Mouse (Mus musculus): ENCODE measurements around the gene Ckap5.
A peak's percentile ranks its signal among the peaks of the same experiment; 100 is the strongest.

Gene Ckap5

GRCm38 (mm10) chr2:91627486-91627885 lies 100.9 kb downstream of the Ckap5 start:
- DNase-seq (ENCODE audit: low read depth, low spot score), result no peak

- DNase-seq (ENCODE audit: low read depth, low spot score), result no peak
Observed at GRCm38 (mm10) chr2:91628171-91628570, 101.6 kb downstream of the Ckap5 start.

DNA sequence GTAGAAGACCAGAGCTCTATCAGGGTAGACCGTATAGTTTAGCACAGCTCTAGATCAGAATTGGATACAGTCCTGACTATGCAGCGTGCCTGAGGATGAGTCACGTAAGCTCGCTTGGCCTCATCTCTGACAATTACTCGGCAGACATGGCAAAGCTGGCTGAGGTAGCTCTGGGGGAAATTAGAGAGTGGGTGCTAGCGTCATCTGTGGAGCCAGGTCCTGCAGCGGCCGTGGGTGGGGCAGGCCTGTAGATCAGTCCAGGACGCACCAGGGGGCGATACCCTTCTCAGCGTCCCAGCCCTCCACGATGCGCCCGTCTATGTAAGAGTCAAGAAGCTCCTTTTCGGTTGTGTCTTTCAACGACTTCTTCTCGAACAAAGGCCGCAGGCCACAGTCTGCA lies 103.1 kb downstream of the Ckap5 start:
- peak; percentile 63 for DNase-seq (ENCODE audit: low read depth, low spot score)

- DNase-seq (ENCODE audit: low read depth, low spot score), result no peak
Observed at GRCm38 (mm10) chr2:91630384-91630783, 103.8 kb downstream of the Ckap5 start.

DNA sequence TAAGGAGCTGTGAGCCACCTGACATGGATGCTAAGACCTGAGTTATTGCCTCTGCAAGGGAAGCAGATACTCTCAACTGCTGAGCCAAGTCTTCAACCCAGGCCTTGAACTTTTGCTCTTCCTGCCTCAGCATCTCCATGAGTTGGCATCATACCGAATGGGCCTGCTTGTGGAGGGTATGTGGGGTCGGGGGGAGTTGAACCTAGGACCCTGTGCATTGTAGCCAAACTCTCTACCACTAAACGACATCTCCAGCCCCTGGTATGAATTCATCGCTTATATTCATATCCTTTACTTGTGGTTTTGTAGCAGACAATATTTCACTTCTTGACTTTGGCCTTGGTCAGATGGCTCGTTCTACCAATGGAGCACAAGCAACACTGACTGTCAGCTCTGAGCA lies 105.3 kb downstream of the Ckap5 start:
- no peak for DNase-seq (ENCODE audit: low read depth, low spot score)

- DNase-seq (ENCODE audit: low read depth, low spot score), result no peak
Observed at GRCm38 (mm10) chr2:91632316-91632715, 105.8 kb downstream of the Ckap5 start.

DNA sequence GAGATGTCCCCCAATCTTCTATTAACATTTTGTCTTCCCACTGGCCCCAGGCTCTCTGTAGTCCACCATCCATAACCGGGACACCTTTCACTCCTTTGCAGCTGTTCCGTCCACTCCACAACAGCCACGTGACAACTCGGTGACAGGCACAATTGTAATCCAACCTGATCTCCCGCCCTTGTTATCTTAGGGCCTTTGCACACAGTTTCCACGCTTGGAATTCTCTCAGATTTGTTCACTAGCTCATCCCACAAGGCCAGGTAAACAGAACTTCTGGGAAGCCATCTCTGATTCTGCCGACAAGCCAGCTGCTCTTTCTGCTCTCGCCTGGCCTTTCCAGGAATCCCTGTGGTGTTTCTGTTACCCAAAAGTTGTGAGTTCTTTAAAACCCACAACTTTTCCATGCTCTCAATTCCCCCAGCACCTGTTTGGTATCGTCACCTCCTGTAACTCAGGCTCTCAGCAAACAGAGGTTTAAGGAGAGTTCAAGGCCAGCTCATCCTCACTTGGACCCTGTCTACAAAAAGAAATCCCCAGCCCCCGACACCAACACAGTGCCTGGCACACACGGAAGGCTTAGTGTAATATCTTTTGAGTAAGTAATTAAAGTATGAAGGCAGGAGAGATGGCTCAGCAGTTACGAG lies 106.9 kb downstream of the Ckap5 start:
- DNase-seq (ENCODE audit: low read depth, low spot score), result no peak

GRCm38 (mm10) chr2:91634841-91635240 lies 108.3 kb downstream of the Ckap5 start:
- DNase-seq (ENCODE audit: low read depth, low spot score), result no peak

GRCm38 (mm10) chr2:91635486-91635885 lies 108.9 kb downstream of the Ckap5 start:
- no peak for DNase-seq (ENCODE audit: low read depth, low spot score)

GRCm38 (mm10) chr2:91636229-91636628 lies 109.7 kb downstream of the Ckap5 start, which contains the start of gene F2:
Gene F2, minus strand, starts transcription at chr2:91636414.
- no peak for DNase-seq (ENCODE audit: low read depth, low spot score)

- DNase-seq (ENCODE audit: low read depth, low spot score), result peak; percentile 75
Observed at GRCm38 (mm10) chr2:91636727-91637338, 110.3 kb downstream of the Ckap5 start.

DNA sequence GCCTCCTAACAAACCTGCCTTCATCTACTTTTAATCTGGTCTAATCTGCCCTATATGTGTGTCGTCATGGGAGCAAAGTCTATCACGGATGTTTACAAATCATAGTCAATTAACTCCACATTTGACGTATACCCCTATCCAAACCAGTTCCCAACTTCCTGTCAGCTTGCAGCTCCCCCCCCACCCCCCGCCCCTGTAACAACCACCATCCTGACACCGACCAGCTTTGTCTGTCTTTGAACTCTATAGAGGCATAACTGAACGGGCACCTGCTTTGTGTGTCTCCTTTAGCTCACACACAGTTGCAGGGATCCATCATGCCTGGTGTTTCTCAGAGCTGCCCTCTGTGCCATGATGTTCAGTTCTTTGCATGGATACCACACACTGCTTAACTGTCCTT lies 112.4 kb downstream of the Ckap5 start:
- no peak for DNase-seq (ENCODE audit: low read depth, low spot score)

DNA sequence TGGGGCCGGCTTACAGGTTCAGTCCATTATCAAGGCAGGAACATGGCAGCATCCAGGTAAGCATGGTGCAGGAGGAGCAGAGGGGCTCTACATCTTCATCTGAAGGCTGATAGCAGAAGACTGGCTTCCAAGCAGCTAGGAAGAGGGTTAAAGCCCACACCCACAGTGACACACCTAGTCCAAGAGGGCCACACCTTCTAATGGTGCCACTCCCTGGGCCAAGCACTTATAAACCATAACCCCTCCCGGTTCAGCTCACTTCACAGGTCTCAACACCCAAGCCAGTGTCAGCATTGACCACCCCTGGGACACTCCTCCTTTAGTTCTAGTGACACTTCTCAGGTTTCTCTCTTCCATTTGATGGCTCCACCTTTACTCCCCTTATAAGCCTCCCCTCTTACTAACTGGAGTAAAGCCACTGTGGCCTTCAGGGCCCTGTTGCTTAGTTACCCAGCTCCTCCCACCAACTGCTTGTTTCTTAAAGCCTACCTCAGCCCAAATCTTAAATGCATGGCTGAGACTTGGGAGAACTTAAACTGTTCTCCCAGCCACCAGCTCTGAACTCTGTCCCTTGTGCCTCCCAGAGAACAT lies 116.4 kb downstream of the Ckap5 start:
- peak; percentile 60 for DNase-seq (ENCODE audit: low read depth, low spot score)

DNA sequence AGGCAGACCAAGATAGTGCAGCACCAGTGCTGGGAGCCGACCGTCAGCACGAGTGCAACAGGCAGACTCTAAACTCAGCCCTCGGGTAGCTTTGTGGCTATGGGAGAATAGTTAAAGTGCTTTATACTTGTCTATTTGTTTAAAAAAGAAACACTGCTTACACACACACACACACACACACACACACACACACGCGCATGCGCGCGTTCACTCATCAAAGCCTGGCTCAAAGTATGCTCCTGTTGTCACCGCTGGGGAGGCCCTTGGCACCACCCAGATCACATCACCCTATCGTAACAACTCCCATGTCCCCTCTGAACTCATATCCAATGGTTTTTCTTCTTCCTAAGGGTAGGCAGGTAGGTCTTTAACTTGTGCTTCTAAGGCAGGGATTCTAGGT lies 117.5 kb downstream of the Ckap5 start:
- DNase-seq (ENCODE audit: low read depth, low spot score), result no peak

GRCm38 (mm10) chr2:91645354-91645753 lies 118.8 kb downstream of the Ckap5 start:
- no peak for DNase-seq (ENCODE audit: low read depth, low spot score)

- DNase-seq (ENCODE audit: low read depth, low spot score), result no peak
Observed at GRCm38 (mm10) chr2:91645811-91646210, 119.2 kb downstream of the Ckap5 start.

DNA sequence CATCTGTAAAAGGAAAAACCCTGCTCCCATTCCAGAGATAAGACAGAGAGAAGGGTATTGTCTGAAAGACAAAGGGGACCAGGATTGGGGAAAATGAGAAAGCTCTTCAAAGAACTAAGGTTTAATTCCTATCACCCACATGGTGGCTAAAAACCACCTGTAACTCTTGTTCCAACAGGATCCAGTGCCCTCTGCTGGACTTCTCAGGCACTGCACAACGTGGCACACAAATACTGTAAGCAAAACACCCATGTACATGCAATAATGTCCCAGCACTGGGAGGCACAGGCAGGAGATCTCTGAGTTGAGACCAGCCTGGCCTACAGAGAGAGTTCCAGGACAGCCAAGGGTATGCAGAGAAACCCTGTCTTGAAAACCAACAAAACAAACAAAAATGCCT lies 120.2 kb downstream of the Ckap5 start:
- peak; percentile 92 for DNase-seq (ENCODE audit: low read depth, low spot score)

- no peak for DNase-seq (ENCODE audit: low read depth, low spot score)
Observed at GRCm38 (mm10) chr2:91649152-91649551, 122.6 kb downstream of the Ckap5 start.

DNA sequence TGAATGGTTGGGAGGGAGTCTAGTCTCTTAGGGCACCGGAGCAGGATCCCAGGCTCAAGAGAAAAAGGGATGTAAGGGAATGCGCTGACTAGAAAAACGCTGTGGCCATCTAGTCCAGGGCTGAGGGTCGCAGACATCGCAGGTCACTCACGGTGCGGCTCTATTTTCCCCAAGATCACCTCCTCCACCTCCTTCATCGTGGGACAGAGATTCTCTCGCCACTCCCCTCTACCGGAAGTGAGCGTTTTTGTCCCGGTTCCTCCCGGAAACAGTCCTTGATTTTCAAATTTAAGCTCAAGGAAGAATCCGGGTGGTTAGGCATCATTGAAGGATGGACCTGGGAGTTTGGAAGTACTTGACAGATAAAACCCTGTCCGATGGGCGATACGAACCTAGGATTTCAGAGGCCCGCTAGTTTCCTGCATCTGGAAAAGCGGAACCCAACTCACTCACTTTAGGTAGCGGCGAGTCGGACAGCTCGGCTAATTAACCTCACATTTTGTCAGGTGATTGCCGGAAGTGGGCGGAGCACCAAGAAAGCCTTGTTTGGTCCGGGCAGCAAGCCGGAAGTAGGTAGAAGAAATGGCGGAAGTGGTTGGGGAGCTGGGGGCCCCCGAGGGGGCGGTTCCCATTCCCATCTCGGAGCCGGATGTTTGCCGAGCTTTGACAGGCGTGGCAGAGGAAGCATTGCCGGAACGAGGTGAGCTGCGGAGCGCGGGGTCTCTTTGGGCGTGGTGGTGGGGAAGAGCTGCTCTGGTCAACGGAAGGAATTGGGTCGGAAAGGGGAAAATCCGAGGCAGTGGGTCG lies 123.2 kb downstream of the Ckap5 start, which contains the start of the genes Zfp408 and Arhgap1:
TSS of gene Zfp408 (minus strand) at position 239 of the 807 bp plus-strand sequence.
TSS of gene Arhgap1 (plus strand) at position 308 of the 807 bp plus-strand sequence.
- DNase-seq (ENCODE audit: low read depth, low spot score), result peak; percentile 99

GRCm38 (mm10) chr2:91650360-91650995 lies 123.9 kb downstream of the Ckap5 start:
- no peak for DNase-seq (ENCODE audit: low read depth, low spot score)

GRCm38 (mm10) chr2:91651458-91652258 lies 125.1 kb downstream of the Ckap5 start:
- no peak for DNase-seq (ENCODE audit: low read depth, low spot score)

Measured in ZHBTc4 (cell line).